Mouse (Mus musculus) embryonic facial prominence, embryonic 12.5 days (tissue): ENCODE data around the gene Snx21. TPM values are rescaled to one million over a fixed set of nuclear protein-coding genes. Genes with fewer than 3 reads are reported as not detected.

Experiments
- ATAC-seq: fragments of 200-750 bp; cut with Nextera tagmentation; 2 replicates; pipeline ENCODE4 v1.8.0; 2017; ENCODE audit not compliant: insufficient number of reproducible peaks, insufficient read depth, low FRiP score, low TSS enrichment
- H3K27ac ChIP-seq: fragments of 300-500 bp; sonication (generic); 2 replicates; pipeline ENCODE4 v1.5.1; 2016; ENCODE audit warnings: mild to moderate bottlenecking
- H3K27me3 ChIP-seq: fragments of 300-500 bp; sonication (generic); 2 replicates; pipeline ENCODE4 v1.6.1; 2016; ENCODE audit warnings: mild to moderate bottlenecking, moderate library complexity
- H3K36me3 ChIP-seq: fragments of 300-500 bp; sonication (generic); 2 replicates; pipeline ENCODE4 v1.6.1; 2016; ENCODE audit warnings: mild to moderate bottlenecking
- H3K4me1 ChIP-seq: fragments of 300-500 bp; sonication (generic); 2 replicates; pipeline ENCODE4 v1.6.1; 2016
- H3K4me2 ChIP-seq: fragments of 300-500 bp; sonication (generic); replicated peaks from 2 replicates; pipeline ENCODE4 v1.6.1; 2016; ENCODE audit warnings: mild to moderate bottlenecking, moderate library complexity
- H3K4me3 ChIP-seq: fragments of 300-500 bp; sonication (generic); 2 replicates; pipeline ENCODE4 v1.5.1; 2016; ENCODE audit warnings: mild to moderate bottlenecking
- H3K9ac ChIP-seq: fragments of 300-500 bp; sonication (generic); 2 replicates; pipeline ENCODE4 v1.6.1; 2016; ENCODE audit warnings: mild to moderate bottlenecking, moderate library complexity
- H3K9me3 ChIP-seq: fragments of 300-500 bp; sonication (generic); 2 replicates; pipeline ENCODE4 v1.6.1; 2016; ENCODE audit warnings: mild to moderate bottlenecking, moderate library complexity
- WGBS: fragments of 180-500 bp; shearing (Covaris S2); methylation state at CpG from one replicate; pipeline ENCODE4 v1.1.7; 2016; 5-methylcytosine and 5-hydroxymethylcytosine counted together
- polyA plus RNA-seq: library from polyadenylated mRNA; unstranded; fragments of >200 nt; fragmentation: Nextera tagmentation; extraction: Ambion mirVana; gene quantifications from 2 replicates; pipeline ENCODE4 v1.2.1, GENCODE M21; 2016

The Snx21 gene
- polyA plus RNA-seq, 1 experiment from 2014 or later, result 18.3 TPM

- 93% methylated on average over 11 of the region's 11 CpGs for WGBS
- no peak for ATAC-seq
- H3K36me3 ChIP-seq, result peaks cover 93% of the 10 kb centered on the region
- no peak overlapping the region for H3K9ac ChIP-seq
- H3K9me3 ChIP-seq, result no peaks in the 10 kb centered on the region
- H3K27ac ChIP-seq, result no peak overlapping the region
- H3K4me2 ChIP-seq, result no peak overlapping the region
- no peak overlapping the region for H3K4me3 ChIP-seq
- no peaks in the 10 kb centered on the region for H3K4me1 ChIP-seq
- no peaks in the 10 kb centered on the region for H3K27me3 ChIP-seq
Observed at GRCm38 (mm10) chr2:164757841-164758240, 27.8 kb upstream of the Snx21 start.

- peaks cover 99% of the 10 kb centered on the region for H3K36me3 ChIP-seq
- no peak overlapping the region for H3K4me2 ChIP-seq
- H3K4me3 ChIP-seq, result no peak overlapping the region
- H3K27ac ChIP-seq, result no peak overlapping the region
- H3K9me3 ChIP-seq, result no peaks in the 10 kb centered on the region
- 44% methylated on average over 1 of the region's 1 CpGs for WGBS
- no peaks in the 10 kb centered on the region for H3K4me1 ChIP-seq
- no peak for ATAC-seq
- H3K9ac ChIP-seq, result no peak overlapping the region
- H3K27me3 ChIP-seq, result no peaks in the 10 kb centered on the region
Observed at GRCm38 (mm10) chr2:164758692-164759091, 26.9 kb upstream of the Snx21 start.

GRCm38 (mm10) chr2:164760059-164760833 lies 25.4 kb upstream of the Snx21 start:
- WGBS, result 80% methylated on average over 4 of the region's 4 CpGs
- peaks cover 91% of the 10 kb centered on the region for H3K36me3 ChIP-seq
- no peak overlapping the region for H3K4me2 ChIP-seq

GRCm38 (mm10) chr2:164761502-164761901 lies 24.1 kb upstream of the Snx21 start:
- Histone ChIP-seq H3K4me2 (no peak overlapping the region), H3K4me1 (no peaks in the 10 kb centered on the region), H3K27ac (no peak overlapping the region), H3K4me3 (no peak overlapping the region), H3K36me3 (peaks cover 90% of the 10 kb centered on the region), H3K9me3 (no peaks in the 10 kb centered on the region), H3K9ac (no peak overlapping the region), H3K27me3 (no peaks in the 10 kb centered on the region)
- ATAC-seq, result no peak
- WGBS, result 86% methylated on average over 2 of the region's 2 CpGs

More at GRCm38 (mm10) chr2:164760059-164760833, 25.4 kb upstream of the Snx21 start:
- no peak for ATAC-seq
- H3K9ac ChIP-seq, result no peak overlapping the region
- H3K4me3 ChIP-seq, result no peak overlapping the region
- no peaks in the 10 kb centered on the region for H3K27me3 ChIP-seq
- H3K9me3 ChIP-seq, result no peaks in the 10 kb centered on the region
- H3K27ac ChIP-seq, result no peak overlapping the region
- no peaks in the 10 kb centered on the region for H3K4me1 ChIP-seq

- no peak overlapping the region for H3K4me2 ChIP-seq
- no peaks in the 10 kb centered on the region for H3K9me3 ChIP-seq
- no peak overlapping the region for H3K9ac ChIP-seq
- H3K36me3 ChIP-seq, result peaks cover 90% of the 10 kb centered on the region
- ATAC-seq, result no peak
- H3K4me1 ChIP-seq, result no peaks in the 10 kb centered on the region
- H3K27ac ChIP-seq, result no peak overlapping the region
- 98% methylated on average over 4 of the region's 4 CpGs for WGBS
- no peak overlapping the region for H3K4me3 ChIP-seq
- H3K27me3 ChIP-seq, result no peaks in the 10 kb centered on the region
Observed at GRCm38 (mm10) chr2:164761971-164762370, 23.7 kb upstream of the Snx21 start.

DNA sequence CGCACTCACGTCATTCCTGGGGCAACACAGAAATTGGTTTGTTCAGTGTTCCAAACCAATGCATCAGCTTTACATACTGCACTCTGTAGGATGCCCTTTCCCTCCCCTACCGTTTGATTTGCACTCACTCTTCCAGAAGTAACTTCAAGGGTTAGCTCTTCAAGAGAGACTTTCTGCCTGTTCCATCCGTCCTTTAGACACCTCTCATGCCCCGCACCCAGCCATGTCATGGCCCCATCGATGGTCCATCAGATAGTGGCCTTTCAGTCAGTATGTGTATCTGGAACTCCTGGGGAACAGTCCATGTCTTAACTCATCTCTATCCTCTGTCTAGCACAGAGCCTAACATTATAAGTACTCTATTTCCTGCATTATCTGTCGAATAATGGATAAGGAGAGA lies 23.0 kb upstream of the Snx21 start:
- no peak for ATAC-seq
- H3K36me3 ChIP-seq, result peaks cover 90% of the 10 kb centered on the region
- 91% methylated on average over 7 of the region's 7 CpGs for WGBS
- no peaks in the 10 kb centered on the region for H3K9me3 ChIP-seq
- H3K4me1 ChIP-seq, result no peaks in the 10 kb centered on the region
- no peak overlapping the region for H3K4me3 ChIP-seq
- no peaks in the 10 kb centered on the region for H3K27me3 ChIP-seq
- no peak overlapping the region for H3K9ac ChIP-seq
- no peak overlapping the region for H3K27ac ChIP-seq
- H3K4me2 ChIP-seq, result no peak overlapping the region

- Histone ChIP-seq H3K9ac (no peak overlapping the region), H3K4me3 (no peak overlapping the region), H3K27me3 (no peaks in the 10 kb centered on the region), H3K4me1 (peaks cover 8% of the 10 kb centered on the region), H3K36me3 (peaks cover 65% of the 10 kb centered on the region), H3K9me3 (no peaks in the 10 kb centered on the region), H3K4me2 (no peak overlapping the region), H3K27ac (no peak overlapping the region)
- ATAC-seq, result no peak
- 82% methylated on average over 3 of the region's 3 CpGs for WGBS
Observed at GRCm38 (mm10) chr2:164765841-164766240, 19.8 kb upstream of the Snx21 start.

DNA sequence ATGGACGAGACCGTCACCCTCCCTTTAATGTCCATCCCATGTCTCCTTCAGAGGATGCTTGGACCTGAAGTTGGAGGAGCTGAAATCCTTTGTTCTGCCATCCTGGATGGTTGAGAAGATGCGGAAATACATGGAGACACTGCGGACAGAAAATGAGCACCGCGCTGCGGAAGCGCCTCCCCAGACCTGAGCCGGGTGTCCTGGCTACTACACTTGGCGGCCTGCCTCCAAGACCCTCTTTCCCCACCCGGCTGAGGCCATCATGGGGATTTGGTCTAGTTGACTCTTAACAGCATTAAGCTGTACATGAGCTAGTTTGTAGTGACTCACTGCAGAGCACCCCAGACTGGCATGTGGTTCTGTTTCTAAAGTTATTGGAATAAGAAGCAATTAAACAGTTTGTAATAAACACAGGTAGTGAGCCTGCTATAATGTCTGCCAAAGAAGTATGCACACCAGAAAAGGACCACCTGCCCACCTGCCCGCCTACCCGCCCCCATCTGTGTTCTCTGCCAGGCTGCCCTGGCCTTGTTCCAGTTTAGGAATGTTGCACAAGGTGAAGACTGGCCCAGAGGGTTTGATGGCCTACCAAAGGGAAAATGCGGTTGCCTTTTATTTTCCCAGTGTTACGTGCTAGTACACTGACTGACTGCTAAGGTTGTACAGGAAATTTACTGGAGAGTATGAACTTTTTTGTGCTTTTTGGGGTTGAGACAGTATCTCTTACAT lies 17.6 kb upstream of the Snx21 start:
- H3K27me3 ChIP-seq, result no peaks in the 10 kb centered on the region

GRCm38 (mm10) chr2:164769258-164770037 lies 16.2 kb upstream of the Snx21 start, which contains the start of gene Ube2c:
Gene Ube2c (plus strand): TSS chr2:164769898.
- Histone ChIP-seq H3K9me3 (no peaks in the 10 kb centered on the region), H3K4me1 (peaks cover 23% of the 10 kb centered on the region), H3K9ac (peak within 1 kb of the TSS; percentile 79), H3K27me3 (no peaks in the 10 kb centered on the region), H3K27ac (peak within 1 kb of the TSS; percentile 64), H3K4me2 (peak within 1 kb of the TSS; percentile 80), H3K4me3 (peak within 1 kb of the TSS; percentile 91), H3K36me3 (peaks cover 56% of the 10 kb centered on the region)
- ATAC-seq, result peak; percentile 99
- WGBS, result 2% methylated on average over 53 of the region's 53 CpGs

More for the DNA sequence above, 17.6 kb upstream of the Snx21 start:
- Histone ChIP-seq H3K4me1 (peaks cover 23% of the 10 kb centered on the region), H3K27ac (no peak overlapping the region), H3K9me3 (no peaks in the 10 kb centered on the region), H3K36me3 (peaks cover 63% of the 10 kb centered on the region), H3K4me3 (no peak overlapping the region), H3K4me2 (no peak overlapping the region; the same call in 1 of the 2 replicates), H3K9ac (no peak overlapping the region)
- no peak for ATAC-seq
- 92% methylated on average over 15 of the region's 15 CpGs for WGBS

DNA sequence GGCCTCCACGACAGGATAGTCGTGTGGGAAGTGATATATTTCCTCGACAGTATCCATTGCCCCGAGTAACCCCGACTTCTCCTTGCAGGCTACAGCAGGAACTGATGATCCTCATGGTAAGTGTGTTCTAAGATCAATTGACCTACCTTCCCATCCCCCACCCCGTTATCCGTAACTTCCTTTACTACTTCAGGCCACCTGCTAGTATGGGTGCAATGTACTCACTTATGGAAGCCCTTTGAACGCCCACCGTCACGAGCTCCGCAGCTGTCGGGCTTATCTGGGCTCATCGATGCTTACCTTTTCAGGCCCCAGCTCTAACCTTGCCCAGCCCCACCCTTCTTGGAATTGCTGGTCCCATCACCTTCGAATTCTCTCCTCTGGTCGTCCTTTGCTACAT lies 15.3 kb upstream of the Snx21 start:
- peaks cover 50% of the 10 kb centered on the region for H3K36me3 ChIP-seq
- H3K4me1 ChIP-seq, result peaks cover 23% of the 10 kb centered on the region
- peak overlapping the region; percentile 91 for H3K4me3 ChIP-seq
- peak overlapping the region; percentile 80 for H3K4me2 ChIP-seq
- peak overlapping the region; percentile 79 for H3K9ac ChIP-seq
- H3K27ac ChIP-seq, result peak overlapping the region; percentile 64
- 5% methylated on average over 15 of the region's 15 CpGs for WGBS
- H3K27me3 ChIP-seq, result no peaks in the 10 kb centered on the region
- ATAC-seq, result no peak
- H3K9me3 ChIP-seq, result no peaks in the 10 kb centered on the region

- no peak for ATAC-seq
- peaks cover 23% of the 10 kb centered on the region for H3K4me1 ChIP-seq
- peak overlapping the region; percentile 80 for H3K4me2 ChIP-seq
- 0 out of 2 replicates have a peak overlapping the region, but pooled peaks have one; percentile 30 for H3K27ac ChIP-seq
- no peaks in the 10 kb centered on the region for H3K9me3 ChIP-seq
- peak overlapping the region; percentile 91 for H3K4me3 ChIP-seq
- WGBS, result 83% methylated on average over 8 of the region's 8 CpGs
- H3K27me3 ChIP-seq, result no peaks in the 10 kb centered on the region
- H3K36me3 ChIP-seq, result peaks cover 42% of the 10 kb centered on the region
- H3K9ac ChIP-seq, result peak overlapping the region; percentile 79; the same call in 1 of the 2 replicates
Observed at GRCm38 (mm10) chr2:164771123-164771522, 14.5 kb upstream of the Snx21 start.
